Mouse (Mus musculus) right cerebral cortex, postnatal 14 days (tissue): ENCODE data around the gene Fdxr.

Experiments
- DNase-seq: peaks from one replicate; pipeline ENCODE4 v3.0.0; 2022

The Fdxr gene

DNA sequence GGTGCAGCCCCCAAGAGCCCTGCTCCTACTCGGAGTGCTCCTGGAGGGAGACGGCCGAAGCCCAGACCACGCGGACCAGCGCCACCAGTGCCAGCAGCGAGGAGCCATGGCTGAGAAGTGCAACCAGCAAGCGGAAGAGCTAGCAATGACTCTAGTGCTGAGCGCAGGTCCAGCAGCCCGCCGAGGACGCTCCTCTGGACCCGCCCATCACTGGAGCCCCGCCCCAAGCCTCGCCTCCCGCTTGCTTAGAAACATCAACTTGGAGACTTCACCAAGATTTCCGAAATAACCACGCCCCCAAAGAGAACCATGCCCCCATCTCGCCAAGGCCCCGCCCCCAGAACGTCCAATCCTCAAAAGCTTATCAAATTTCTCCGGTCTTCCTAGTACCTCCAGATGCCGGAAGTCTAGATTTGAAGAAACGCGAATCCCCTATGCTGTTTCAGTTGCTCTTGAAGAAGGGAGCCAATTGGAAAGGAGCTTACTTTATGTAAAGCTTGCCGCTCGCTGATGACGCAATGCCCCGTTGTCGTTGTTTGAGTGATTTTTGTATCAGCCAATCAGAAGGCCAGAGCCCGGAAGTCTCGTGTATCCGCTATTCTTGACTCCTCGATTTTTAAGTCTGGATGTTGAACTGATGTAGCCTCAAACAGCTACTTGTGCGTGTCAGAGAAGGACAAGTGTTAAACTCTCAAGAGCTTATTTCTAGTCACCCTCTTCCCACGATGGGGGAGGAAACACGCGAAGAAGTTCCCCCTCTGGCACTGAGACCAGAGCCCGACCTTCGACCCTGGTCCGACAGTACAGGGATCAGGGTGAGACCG is at the start of gene Fdxr:
TSS of gene Fdxr (minus strand) at position 271 of the 824 bp plus-strand sequence.
- peak; percentile 96 for DNase-seq

GRCm38 (mm10) chr11:115323354-115323753 is 46.5 kb upstream of the Fdxr start:
- no peak for DNase-seq

DNA sequence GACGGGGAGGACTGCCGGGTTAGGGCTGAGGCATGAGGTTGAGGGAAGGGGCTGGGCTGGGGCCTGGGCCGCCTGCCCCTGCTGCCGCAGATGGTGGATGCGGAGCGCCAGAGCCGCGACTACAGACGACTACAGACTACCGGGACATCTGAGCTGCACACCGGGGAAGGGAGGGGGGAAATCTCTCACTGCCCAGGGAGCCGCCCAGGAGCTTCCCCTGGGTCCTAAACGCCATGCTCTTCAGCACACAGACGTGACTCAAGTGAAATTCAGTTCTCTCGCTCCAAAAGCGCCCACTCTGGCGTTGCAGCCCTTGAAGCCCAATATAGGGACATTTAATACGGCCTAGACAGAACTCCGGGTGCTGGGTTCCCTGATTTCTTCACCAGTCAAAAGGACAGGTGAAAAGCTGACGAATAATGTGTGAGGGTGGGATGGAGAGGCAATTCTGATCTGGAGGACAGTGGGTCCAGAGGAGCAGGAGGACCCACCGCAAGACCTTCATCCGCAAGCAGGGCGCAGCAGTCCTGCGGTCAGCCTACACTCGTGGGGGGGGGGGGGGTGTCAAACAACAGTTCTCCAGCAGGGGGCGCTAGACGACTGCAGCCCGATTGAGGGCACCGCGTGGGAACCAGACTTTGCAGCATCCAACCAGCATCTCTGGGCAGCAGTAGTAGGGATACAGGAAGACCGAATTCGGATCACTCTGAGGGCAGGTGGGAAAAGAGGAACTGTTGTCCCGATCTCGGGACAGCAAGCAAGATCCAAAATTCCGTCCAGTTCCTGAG is 45.2 kb upstream of the Fdxr start, which contains the start of gene Ush1g:
TSS of gene Ush1g (minus strand) at position 136 of the 788 bp plus-strand sequence.
- DNase-seq = peak; percentile 64

DNA sequence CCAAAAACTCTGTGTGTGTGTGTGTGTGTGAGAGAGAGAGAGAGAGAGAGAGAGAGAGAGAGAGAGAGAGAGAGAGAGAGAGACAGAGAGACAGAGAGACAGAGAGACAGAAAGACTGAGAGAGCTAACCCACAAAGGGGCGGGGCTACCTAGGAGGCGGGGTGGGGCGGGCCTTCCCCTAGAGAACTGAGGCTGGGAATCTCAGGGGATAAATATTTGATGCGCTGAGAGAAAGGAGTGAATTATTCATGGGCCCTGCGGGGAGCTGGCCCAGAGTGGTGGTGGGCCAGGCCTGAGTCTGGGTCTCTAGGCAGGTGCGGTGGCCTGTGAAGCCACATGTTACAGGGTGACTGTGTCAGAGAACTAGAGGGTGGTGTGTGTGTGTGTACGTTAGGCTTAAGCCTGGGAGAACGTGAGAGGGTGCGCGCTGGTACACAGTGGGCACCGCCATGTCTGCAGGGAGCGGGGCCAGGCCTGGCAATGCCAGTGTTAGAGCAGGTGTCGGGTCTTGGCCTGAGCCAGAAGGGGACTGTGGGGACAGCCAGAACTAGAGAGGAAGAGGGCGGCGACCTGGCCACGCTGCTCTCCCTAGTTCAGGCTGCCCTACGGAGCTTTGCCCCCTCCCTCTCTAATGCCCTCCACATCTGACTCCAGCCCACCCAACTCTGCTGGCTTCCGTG is 43.0 kb upstream of the Fdxr start:
- no peak for DNase-seq

GRCm38 (mm10) chr11:115318245-115319027 is 41.6 kb upstream of the Fdxr start:
- peak; percentile 53 for DNase-seq

DNA sequence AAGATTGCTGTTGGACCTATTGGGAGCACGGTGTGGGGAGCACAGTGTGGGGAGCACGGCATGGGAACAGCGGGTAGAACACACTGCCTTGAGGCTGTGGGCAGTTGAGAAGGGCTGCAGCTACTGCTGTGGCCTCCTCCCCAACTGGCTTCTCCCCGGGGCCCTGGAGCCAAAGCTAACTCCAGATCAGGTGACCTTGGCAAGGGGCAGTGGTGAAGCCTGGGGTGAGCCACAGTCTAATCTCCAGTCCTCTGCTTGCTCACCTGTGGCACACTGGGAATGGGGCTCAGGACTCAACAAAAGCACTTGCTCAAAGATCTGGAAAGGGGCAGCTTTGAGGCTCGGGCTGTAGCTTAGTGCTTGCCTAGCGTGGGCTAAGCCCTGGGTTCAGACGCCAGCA is 40.4 kb upstream of the Fdxr start:
- no peak for DNase-seq

DNA sequence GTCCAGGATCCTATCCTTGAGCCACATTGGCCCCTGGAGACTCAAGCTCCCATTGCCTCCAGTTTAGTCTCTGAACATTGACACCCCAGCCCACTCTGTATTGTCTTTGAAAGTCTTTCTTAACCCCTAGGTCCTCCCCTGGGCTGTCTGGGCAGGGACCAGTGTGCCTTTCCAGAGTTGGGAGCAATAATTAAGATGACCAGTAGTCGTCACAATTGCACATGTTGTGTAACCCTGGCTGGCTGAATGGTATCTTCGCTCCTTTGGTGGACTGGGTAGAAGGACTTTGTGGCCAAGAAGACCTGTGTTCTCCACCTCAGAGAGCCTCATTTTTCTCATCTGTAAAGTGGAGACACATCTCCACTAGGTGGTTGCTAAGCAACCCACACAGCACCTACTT is 37.4 kb upstream of the Fdxr start:
- DNase-seq = no peak

GRCm38 (mm10) chr11:115308781-115309180 is 31.9 kb upstream of the Fdxr start:
- no peak for DNase-seq

- no peak for DNase-seq
Measured at GRCm38 (mm10) chr11:115306863-115307262, 30.0 kb upstream of the Fdxr start, which contains the start of gene Otop2. Gene Otop2, plus strand, starts transcription at chr11:115307163.

- DNase-seq = no peak
Measured at GRCm38 (mm10) chr11:115303167-115303566, 26.3 kb upstream of the Fdxr start.

GRCm38 (mm10) chr11:115301351-115301750 is 24.5 kb upstream of the Fdxr start:
- no peak for DNase-seq

- DNase-seq = no peak
Measured at GRCm38 (mm10) chr11:115300745-115301144, 23.9 kb upstream of the Fdxr start.

DNA sequence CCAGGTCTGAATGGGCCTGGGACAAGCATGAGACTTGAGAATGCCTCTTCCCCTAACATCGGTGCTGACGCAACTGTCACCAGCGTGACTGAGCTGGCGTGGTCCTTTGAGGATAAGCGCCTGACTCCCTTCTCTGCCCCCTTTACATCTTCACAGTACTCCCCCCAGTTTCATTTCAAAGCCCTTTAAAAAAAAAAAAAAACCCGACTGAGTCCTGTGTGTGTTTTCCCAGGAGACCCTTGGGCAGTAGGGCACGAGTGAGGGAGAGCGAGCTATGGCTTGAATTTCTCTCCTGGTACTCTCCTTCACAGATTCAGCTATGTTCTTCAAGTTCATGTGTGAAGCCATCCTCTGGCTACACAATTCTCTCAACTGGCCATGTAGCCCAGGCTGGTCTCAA is 21.3 kb upstream of the Fdxr start:
- DNase-seq = no peak

GRCm38 (mm10) chr11:115297214-115297826 is 20.5 kb upstream of the Fdxr start, which contains the start of gene Fads6:
Gene Fads6, minus strand, starts transcription at chr11:115297663.
- DNase-seq = peak; percentile 74

- no peak for DNase-seq
Measured at GRCm38 (mm10) chr11:115296471-115297210, 19.8 kb upstream of the Fdxr start.

DNA sequence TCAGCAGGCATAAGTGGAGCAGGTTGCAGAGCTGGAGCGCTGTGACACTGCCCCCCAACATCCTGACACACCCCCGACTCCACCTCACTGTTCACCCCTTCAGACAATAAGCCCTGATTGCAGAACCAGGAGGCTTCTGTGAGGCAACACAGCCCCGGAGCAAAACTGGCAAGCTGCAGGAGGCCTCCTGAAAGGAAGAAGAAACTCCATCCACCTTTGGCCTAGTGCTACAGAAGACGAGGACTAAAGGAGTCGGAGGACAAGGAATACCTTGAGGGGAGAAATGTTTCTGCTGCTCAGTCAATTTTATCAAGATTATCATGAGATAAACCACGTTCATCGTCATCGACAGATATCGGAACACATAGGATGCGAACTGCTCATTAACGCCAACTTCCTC is 19.1 kb upstream of the Fdxr start:
- no peak for DNase-seq

GRCm38 (mm10) chr11:115292631-115293375 is 16.0 kb upstream of the Fdxr start:
- DNase-seq = no peak

GRCm38 (mm10) chr11:115291503-115291902 is 14.7 kb upstream of the Fdxr start:
- DNase-seq = no peak

DNA sequence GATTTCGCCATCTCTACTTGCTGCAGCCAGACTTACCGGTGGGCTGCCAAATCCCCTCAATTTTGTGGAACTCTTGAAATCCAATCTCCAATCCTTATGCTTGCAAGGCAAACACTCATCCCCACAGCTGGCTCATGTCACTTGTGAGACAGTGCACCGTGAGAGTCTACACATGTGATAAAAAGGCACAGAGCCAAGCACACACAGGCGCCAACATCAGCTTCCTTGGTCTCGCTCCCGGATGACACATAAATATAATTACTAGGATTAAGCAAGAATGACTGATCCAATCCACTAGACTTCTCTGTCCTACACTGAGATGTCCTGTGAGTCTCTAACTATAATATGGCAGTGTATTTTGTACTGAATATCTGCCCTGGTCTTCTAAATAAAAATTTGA is 14.1 kb upstream of the Fdxr start:
- DNase-seq = no peak

- DNase-seq = no peak
Measured at GRCm38 (mm10) chr11:115290314-115290713, 13.5 kb upstream of the Fdxr start.
